Mouse (Mus musculus) bone marrow, adult 2 months (tissue): ENCODE data around the gene Cacna1c.

Experiments used
- CTCF ChIP-seq: fragments of 200-500 bp; IDR thresholded peaks from 2 replicates; pipeline ENCODE4 v1.5.1; 2011; ENCODE audit warnings: low read length, control low read depth; ENCODE audit not compliant: control insufficient read depth, insufficient read depth
- POLR2A ChIP-seq: fragments of 200-500 bp; IDR thresholded peaks from 2 replicates; pipeline ENCODE4 v1.6.1; 2011; ENCODE audit warnings: low read depth, mild to moderate bottlenecking, control low read depth, low read length, borderline replicate concordance; ENCODE audit not compliant: control insufficient read depth

GRCm38 (mm10) chr6:118958529-118958928 is 237.7 kb downstream of the Cacna1c start:
- no peak for TF ChIP-seq CTCF
- no peak for TF ChIP-seq POLR2A
